Mouse (Mus musculus) adrenal gland, adult 18-20 months (tissue): Measurements from ENCODE around the gene Prss38. TPM values are rescaled to one million over a fixed set of nuclear protein-coding genes. Genes with fewer than 3 reads are reported as not detected.

ENCODE experiments used
- DNase-seq, 2 experiments: peaks; one replicate each; pipeline ENCODE4 v3.0.0; 2021 to 2022; ENCODE audit warnings: low spot score in 2 of 2
- microRNA-seq, 2 experiments: library from miRNA; unstranded; fragments of <30 nt; microRNA quantifications; one replicate each; pipeline ENCODE4 v1.2.0; 2021; ENCODE audit warnings: borderline number of aligned reads in 2 of 2
- total RNA-seq, 2 experiments: library from RNA; stranded (reverse); gene quantifications; 1 replicate in 1 of 2; 2 replicates in 1 of 2; pipeline ENCODE4 v1.2.3; 2021

Prss38 gene
- total RNA-seq, 2 experiments from 2014 or later = not detected

DNA sequence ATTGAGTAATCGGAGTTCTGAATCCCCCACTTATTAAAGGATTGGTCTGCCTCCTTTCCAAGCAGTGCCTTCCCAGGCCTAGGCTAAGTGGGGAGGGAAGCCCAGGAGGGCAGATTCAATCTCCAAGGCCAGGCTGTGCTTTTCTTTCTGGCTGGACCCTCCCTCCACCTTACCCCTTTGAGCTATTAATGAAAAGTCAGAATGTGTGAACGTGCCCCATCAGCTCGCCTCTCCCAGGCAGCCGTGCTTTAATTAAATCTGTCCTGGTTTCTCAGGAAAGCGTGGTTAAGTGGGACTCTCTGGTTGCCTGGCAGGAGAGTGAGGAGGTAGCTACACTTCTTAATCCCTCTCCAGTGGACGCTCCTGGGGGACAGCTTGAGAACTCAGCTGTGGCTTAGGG is 45.8 kb downstream of the Prss38 start:
- DNase-seq = no peak

GRCm38 (mm10) chr11:59327625-59328024 is 47.8 kb downstream of the Prss38 start:
- no peak for DNase-seq

- DNase-seq = no peak
These were observed 50.7 kb downstream of the Prss38 start for GRCm38 (mm10) chr11:59324777-59325176.

GRCm38 (mm10) chr11:59322988-59323387 is 52.5 kb downstream of the Prss38 start:
- DNase-seq = no peak

Small RNAs within 50 kb of the gene (microRNA-seq; reads per million reads assigned to microRNA genes)
- gene Gm24756 = 0 reads per million in 2 experiments

Other genes starting within 250 kb of the Prss38 start
- gene Obscn, start 239.3 kb downstream of the Prss38 start, total RNA-seq = 1 to 10 TPM in 1 of 2 experiments, under 1 TPM in 1; 0.99 to 2.4 TPM
- gene Iba57, start 211.9 kb downstream of the Prss38 start, total RNA-seq = 10 to 100 TPM; 16.3 to 21.7 TPM
- gene Gjc2, start 192.4 kb downstream of the Prss38 start, total RNA-seq = under 1 TPM; 0.48 to 0.60 TPM
- gene Guk1, start 183.4 kb downstream of the Prss38 start, total RNA-seq = 10 to 100 TPM; 57.3 to 71.5 TPM
- gene Mrpl55, start 173.2 kb downstream of the Prss38 start, total RNA-seq = 10 to 100 TPM; 50.6 to 58.9 TPM
- gene 2310033P09Rik, start 167.3 kb downstream of the Prss38 start, total RNA-seq = 10 to 100 TPM; 20.4 to 27.1 TPM
- gene Arf1, start 147.4 kb downstream of the Prss38 start, total RNA-seq = 100 to 1,000 TPM; 407 to 488 TPM
- gene Wnt3a, start 84.9 kb downstream of the Prss38 start, total RNA-seq = not detected
- 1 to 10 TPM in 1 of 2 experiments, under 1 TPM in 1; 0.80 to 1.1 TPM for gene Wnt9a, start 68.7 kb downstream of the Prss38 start, total RNA-seq
- 10 to 100 TPM in 1 of 2 experiments, 1 to 10 TPM in 1; 9.7 to 10.7 TPM for gene Jmjd4, start 74.4 kb upstream of the Prss38 start, total RNA-seq
- 10 to 100 TPM; 72.5 to 92.1 TPM for gene Snap47, start 75.5 kb upstream of the Prss38 start, total RNA-seq
- gene Zfp867, start 96.8 kb upstream of the Prss38 start, total RNA-seq = 1 to 10 TPM; 3.7 TPM
- gene Zkscan17, start 151.1 kb upstream of the Prss38 start, total RNA-seq = 10 to 100 TPM; 13.7 to 15.5 TPM
- under 1 TPM; 0.96 to 0.99 TPM for gene Nlrp3, start 165.9 kb upstream of the Prss38 start, total RNA-seq
- gene Olfr222, start 200.6 kb upstream of the Prss38 start, total RNA-seq = not detected
- gene Olfr223, start 217.6 kb upstream of the Prss38 start, total RNA-seq = not detected